Mouse (Mus musculus) natural killer cell, adult 2 months (primary cell): ENCODE data around the gene Gm45208.
A peak's percentile ranks its signal among the peaks of the same experiment; 100 is the strongest.
"Not testable (repeated sequence)": the region's sequence is repeated elsewhere in the genome, so short reads cannot be mapped to it uniquely, and the experiment has no call there.

ENCODE experiments used
- DNase-seq, 2 experiments: peaks; one replicate each; pipeline ENCODE4 v3.0.0; 2022; ENCODE audit warnings: low spot score in 2 of 2

Gm45208 gene

DNA sequence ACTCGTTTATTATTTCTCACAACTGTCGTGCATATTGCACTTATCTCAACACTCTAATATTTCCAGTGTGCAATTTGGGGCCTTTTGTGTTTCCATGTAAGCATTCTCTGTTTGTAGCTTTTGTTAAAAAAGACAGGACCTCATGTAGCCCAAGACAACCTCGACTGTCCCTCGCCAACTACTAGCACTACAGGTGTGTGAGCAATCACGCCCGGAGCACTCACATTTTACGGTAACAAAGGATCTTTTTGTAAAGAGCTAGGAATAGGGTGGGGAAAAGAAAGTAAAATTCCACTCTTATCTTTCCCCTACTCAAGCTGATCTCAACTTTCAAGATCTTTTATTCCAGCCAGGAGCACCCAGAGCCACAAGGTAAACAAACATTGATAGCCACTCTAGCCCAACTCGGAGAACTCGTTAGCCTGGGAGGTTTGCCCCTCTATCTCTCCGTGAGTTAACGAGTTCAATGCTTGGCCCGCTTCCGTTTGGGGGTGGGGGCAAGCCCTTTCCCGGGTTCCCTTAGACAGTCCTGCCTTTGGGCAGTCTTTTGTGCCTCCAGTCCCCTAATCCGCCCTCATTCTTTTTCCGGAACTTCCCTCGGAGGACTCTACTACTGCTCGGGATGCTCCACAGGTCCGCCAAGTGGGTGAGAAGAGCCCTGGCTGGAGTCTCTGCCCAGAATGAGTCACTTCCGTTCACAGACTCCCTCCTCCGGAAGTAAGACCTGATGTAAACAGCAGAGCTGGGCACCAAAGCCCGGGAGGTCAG is at the start of gene Gm45208:
Gene Gm45208 (plus strand): TSS at position 732 of the 768 bp plus-strand sequence.
- DNase-seq, result peak; percentile 73 to 81

DNA sequence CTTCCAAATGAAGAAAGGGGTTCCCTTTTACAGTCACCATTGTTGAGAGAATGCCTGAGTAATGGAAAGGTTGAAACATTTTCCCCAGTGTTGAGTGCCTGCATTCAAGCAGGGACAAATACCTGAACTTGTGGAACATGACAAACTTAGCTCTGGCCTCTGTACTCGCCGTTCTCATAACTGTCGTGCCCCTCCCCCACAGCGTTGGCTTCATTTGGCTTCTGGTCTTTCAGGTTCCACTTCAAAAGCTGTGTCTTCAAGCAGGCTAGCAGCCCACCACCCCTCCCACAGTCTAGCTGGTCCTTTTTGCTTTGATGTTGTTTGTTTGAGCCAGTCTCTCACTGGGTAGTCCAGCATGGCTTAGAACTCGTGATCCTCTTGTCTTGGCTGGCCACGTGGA is 49.3 kb upstream of the Gm45208 start:
- no peak for DNase-seq

DNA sequence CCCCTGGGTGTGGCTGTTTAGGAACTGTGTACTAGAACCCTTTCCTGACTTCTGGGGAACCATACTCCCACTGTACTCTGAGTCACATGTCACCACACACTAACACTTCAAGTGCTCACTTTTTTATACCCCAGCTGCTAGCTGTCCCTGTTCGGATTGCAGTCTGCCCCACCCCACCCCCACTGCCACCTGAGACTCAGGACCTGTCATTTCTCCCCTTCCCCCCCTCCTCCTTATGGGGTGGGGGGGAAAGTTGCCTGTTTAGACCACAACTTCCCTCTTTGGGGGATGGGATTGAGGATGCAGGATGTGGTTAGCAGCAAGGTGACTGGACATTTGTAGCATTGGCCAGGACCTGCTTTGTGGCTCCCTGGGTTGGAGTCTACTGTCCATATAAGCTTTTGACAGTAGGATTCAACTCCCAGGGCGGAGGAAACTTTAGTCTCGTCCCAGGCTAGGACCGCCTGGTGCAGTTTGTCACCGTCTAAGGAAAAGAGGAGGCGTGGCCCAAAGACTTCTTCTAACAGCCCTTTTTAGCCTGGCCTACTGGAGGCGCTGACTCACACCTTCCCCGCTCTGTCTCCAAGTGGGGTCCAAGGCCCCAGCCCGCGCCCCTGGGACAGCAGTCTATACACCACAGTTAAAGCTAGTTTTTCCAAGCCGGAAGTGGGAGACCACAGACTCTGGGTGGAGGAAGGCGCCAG is 48.3 kb upstream of the Gm45208 start:
- peak; percentile 29 to 53 for DNase-seq

DNA sequence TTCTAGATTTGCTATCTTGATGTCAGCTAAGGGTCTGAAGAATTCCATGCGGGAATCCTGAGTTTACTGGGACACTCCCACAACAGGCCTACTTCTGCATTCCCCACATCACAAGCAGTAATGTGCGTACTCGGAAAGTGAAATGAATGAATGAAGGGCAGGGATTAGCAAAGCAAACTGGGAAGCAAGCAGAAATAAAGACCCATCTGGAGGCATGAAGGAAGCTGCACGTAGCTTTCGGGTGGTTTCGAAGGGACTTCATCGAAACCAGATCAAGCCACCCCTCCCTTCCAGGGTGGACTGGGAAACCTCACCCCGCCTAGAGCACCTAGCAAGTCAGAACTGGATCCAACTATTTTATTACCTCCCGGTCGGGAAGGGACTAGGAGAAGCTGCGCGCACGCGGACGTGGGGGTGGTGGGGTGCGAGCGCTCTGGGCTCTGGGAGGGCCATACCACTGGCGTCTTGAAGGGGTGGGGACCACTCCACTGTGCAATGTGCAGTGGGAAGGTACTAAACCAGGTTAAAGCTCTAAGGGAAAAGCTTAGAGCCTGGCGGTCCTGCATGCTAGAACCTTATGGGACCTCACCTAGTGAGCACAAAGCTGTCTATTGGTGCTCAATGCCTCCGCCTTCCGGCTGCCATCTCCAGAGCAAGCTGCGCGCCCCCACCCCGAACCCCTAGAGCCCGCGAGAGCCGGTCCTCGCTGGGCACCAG is 47.6 kb upstream of the Gm45208 start:
- DNase-seq, result no peak

DNA sequence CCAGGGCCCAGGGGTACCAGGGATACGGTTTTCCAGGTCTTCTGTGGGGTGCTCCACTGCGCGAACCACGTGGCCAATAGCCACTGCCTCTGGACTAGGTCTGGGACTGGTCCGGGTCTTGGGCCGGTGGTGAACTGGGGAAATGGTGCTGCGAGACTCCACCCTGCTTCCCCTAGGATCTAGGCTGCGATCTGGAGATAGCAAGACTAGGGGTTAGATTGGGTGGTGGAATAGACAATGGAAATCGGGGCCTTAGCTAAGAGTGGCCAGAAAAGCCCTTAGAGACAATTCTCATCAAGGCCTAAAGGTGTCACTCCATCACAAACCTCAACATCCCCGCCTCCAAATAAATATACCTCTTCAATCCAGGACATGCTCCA is 47.1 kb upstream of the Gm45208 start:
- no peak for DNase-seq

DNA sequence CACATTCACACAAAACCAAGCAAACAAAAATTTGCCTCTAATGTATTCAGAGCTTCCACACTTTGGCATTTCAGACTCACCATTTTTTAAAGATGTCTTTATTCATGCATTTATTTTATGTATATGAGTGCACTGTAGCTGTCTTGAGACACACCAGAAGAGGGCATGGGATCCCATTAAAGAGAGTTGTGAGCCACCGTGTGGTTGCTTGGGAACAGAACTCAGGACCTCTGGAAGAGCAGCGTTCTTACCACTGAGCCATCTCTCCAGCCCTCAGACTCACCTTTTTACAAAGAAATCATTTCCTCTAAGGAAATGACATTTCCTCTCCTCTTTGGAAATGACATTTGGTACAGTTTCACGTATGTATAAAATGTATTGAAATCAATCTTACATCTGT is 43.1 kb upstream of the Gm45208 start:
- no peak for DNase-seq

DNA sequence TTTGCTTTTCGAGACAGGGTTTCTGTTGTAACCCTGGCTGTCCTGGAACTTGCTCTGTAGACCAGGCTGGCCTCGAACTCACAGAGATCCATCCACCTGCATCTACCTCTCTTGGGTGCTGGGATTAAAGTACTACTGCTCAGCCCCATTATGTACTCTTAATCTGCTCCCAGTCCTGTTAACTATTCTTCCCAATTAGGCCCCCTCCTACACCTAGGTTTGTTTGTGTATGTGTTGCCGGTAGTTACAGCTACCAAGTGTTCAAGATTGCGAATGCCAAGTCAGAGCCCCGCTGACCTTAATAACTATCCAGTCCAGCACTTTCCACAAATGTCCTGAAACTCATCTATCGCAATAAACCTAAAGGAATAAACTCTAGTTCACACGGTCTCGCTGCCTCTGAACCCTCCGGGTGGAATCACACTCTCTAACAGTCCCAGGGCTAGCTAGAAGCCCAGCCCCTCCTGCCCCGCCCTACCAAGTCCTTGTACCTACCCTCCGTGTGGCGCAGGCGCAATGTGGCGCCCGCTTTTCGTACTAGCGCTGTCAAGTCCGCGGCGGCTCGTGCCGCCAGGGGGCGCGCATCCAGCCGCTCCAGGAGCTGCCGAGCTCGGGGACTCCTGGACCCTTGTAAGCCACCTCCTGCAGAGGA is 42.5 kb upstream of the Gm45208 start:
- peak; percentile 83 to 89 for DNase-seq

DNA sequence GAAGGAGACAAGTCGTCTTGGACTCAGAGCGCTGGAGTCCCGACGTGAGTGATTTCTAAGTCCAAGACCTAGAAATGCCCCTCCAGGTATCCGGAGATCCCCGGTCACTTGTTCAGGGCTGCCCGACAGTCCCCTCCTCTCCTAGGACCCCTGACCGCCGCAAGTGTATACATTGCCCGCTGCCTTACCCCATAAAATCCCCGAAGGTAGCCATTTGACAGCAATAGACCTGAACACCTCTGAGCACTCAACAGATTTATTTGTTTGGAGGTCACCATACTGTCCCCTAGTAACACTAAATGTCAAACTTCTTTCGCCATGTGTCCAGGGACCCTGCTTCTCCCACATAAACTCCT is 42.0 kb upstream of the Gm45208 start:
- DNase-seq, result no peak

DNA sequence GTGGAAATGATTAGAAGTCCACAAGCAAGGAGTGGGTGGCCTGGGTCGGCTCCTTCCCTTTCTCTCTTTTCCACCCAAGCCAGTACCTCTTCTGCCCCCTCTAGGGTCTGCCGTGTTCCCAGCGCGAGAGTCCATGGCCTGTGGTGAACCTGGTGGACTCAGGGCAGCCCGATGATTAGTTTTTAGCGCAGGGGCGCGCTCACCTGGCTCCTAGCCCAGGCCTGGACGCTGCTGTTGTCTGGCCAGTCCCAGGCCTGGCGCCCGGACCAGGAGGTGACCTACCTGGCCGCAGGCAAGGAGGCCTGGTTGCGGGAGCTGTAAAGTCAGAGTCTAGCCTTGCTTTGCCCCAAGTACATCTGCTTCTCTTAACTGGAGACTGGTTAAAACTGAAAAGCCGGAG is 41.2 kb upstream of the Gm45208 start, which contains the start of gene Magix:
Gene Magix (minus strand): TSS at position 388 of the 400 bp plus-strand sequence.
- DNase-seq, result no peak

DNA sequence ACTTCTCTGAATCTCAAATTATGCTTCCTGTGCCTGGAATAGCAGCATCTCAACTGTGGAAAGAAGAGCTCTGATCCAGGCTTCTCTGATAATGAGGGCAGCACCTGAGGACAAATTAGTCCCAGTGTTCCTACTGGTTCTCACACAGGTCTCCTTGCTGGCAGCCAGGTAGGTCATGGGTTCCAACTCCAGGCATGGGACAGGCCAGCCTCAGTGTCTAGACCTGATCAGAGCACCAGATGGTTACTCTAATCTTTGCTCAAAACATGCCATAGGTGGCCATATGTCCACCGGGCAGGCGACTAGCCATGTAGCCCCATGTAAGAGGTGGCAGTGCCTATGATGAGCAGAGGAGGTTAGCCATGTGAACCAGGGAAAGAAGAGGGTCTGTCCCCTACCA is 33.7 kb upstream of the Gm45208 start:
- DNase-seq, result no peak

DNA sequence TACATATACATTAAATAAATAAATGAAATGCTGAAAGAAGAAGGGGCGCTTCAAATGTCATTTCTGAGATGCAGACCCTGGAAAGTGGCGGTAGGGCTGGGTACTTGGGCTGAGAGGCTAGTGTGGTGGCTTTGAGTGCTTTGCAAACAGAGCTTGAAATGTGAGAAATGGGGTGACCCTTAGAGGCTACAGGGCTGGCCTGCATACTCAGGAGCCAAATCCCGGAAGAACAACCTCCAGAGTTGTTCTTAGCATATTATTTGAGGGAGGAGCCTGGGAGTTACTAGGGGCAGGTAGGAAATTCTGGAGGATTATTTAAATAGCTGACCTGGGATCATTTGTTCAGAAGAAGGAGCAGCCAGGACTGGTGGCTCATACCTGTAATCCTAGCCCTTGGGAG is 31.6 kb upstream of the Gm45208 start:
- no peak for DNase-seq

DNA sequence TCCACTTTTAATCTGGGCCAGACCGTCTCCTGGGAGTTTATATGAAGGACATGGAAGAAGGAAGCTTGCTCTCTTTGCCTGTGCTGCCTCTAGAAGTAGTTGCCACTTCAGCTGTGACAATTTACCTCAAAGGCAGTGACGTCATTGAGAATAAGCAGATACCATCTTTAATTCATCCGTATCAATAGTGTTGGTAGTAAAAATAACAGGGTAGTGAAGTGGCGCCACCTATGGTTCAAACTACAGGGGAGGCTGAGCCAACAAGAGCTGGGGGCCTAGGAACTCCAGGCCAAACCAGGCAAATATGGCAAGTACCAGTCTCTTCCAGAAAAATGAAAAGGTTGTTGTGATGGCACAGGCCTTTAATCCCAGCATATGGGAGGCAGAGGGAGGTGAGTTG is 29.2 kb upstream of the Gm45208 start:
- peak; percentile 66 to 72 for DNase-seq

DNA sequence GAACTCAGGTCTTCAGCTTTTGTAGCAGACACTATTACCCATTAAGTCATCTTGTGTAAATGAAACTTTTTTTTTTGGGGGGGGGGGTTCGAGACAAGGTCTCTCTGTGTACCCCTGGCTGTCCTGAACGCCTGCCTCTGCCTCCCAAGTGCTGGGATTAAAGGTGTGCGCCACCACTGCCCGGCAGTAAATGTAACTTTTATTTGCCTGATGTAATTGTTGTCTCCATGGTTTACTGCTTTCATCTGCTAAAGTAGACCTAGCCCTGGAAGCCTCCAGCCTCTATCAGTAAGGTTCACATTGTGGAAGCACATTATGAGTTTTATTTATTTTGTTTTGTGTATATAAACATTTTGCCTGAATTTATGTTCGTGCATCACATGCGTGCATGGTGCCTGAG is 25.5 kb upstream of the Gm45208 start:
- DNase-seq, result no peak

DNA sequence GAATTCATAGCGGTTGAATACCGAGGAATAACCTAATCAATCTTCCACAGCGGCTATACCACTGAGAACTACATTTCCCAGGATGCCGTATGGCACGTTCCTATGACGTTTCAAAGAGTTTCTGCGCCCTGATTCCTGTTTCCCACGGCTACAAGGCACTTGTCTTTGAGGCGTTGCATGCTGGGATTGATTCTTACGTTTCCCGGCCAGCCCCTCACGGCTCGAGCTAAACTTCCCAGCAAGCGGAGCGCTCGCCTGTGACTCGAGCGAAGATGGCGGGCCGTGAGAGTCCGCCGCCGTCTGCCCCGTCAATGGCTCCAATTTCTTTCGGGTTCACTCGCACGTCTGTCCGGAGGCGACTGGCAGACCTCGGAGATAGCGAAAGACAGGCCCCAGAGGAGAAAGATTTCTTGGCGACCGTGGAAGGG is 25.1 kb upstream of the Gm45208 start, which contains the start of gene Gpkow:
Gene Gpkow (plus strand): TSS at position 178 of the 428 bp plus-strand sequence.
- DNase-seq, result peak; percentile 78

DNA sequence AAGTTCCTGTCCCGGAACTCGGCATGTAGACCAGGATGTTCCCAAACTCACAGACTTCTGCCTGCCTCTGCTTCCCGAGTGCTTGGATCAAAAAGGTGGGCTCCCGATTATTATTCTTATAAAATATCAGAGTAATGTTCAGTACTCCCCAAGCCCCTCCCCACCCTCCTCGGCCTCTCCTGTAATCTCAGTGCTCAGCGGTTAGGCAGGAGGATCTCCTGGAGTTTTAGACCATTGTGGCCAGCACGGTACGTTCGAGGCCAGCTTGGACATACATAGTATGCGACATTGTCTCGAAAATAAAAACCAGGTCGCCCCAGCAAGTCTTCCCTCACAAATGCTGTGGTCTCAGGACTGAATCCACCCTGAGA is 8.3 kb upstream of the Gm45208 start:
- not testable (repeated sequence) for DNase-seq

DNA sequence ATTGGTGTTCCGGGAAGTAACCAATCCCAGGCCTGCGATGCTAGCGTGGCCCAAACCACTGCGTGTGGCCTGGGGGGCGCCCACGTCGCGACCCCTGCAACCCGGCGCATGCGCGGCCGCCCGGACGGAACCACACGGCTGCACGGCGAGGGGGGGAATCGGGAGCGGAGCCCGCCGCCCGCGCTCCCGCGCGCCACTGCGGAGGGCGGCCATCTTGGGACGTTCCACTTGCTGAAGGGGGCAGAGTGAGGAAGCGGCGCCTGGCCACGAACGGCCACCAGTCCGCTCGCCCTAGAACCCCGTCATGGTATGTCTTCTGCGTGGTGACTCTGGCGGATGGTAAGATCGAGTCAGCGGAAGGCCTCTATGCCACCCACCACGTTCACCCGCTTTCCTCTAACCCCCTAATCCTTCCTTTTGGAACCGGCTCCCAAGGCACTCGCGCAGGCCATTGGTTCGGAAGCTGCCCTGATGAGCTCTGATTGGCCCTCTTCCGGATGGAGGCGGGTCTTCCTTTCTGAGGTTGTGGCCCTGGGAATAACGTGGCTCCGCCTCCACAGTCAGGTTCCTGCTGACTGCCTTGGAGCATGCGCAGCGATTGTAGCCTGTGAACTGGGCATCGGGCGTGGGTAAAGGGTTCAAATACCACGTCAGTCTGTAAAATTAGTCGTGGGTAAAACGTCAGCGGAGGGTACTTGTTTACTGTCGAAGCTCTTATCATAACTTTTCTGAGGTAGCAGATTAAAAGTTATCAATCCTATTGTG is 7.7 kb upstream of the Gm45208 start, which contains the start of gene Wdr45:
Gene Wdr45 (plus strand): TSS at position 199 of the 765 bp plus-strand sequence.
- DNase-seq, result peak; percentile 90 to 92

DNA sequence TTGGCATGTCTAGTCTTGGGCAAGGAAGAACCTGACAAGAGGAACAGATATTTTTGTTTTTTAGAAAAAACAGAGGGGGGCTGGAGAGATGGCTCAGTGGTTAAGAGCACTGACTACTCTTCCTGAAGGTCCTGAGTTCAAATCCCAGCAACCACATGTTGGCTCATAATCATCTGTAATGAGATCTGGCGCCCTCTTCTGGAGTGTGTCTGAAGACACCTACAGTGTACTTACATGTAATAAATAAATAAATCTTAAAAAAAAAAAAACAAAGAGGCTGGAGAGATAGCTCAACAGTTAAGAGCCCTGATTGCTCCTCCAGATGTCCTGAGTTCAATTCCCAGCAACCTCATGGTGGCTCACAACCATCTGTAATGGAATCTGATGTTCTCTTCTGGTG is 6.0 kb upstream of the Gm45208 start:
- DNase-seq, result peak in 1 of 2 experiments; percentile 13

DNA sequence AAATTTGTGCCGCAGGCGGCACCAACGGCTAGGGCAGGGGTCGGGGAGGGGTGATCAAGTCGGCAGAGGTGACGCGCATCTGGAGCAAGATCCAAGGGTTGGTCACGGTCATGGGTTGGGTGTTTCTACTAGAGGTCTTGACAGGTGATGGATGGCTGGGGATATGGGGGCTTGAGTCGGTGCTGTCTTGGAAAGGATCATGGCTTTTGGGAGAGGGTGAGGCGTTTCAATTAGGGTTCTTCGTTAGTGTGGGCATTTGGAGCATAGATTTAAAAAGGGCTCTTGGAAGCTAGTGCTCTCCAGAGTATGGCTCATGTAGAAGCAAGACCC is 202 bp downstream of the Gm45208 start:
- DNase-seq, result no peak

DNA sequence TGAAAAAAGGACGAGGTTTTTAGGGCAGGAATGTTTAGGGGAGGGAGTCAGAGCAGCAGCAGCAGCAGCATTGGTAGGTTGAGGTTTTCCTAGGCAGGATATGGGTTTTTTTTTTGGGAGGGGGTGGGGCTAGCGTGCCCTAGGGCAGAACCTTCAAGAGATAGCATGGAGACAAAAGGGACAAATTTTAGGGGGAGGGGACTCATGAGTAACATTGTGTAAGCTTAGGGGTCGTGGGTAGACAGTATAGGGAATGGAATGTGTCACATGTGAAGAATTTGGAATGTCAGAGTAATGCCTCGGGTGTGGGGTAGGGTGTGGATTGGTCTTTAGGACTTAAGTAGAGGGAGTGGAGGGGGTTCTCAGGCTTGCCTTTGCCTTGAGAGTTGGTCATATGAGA is 646 bp downstream of the Gm45208 start:
- DNase-seq, result no peak

DNA sequence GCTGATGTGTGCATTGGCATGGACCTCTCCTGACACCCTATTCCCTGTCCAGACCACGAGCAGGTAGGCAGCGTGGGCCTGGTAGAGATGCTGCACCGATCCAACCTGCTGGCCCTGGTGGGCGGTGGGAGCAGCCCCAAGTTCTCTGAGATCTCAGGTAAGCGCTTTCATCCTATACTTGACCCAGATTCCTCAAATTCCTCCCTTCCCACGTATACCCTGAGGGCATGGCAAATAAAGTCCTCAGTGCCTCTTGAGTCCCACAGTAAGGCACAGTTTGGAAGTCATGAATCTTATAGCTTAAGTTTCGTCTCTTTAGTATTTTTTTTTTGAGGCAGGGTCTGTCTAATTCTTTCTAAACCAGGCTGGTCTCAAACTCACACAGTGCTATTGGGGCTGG is 2.1 kb downstream of the Gm45208 start:
- DNase-seq, result no peak

DNA sequence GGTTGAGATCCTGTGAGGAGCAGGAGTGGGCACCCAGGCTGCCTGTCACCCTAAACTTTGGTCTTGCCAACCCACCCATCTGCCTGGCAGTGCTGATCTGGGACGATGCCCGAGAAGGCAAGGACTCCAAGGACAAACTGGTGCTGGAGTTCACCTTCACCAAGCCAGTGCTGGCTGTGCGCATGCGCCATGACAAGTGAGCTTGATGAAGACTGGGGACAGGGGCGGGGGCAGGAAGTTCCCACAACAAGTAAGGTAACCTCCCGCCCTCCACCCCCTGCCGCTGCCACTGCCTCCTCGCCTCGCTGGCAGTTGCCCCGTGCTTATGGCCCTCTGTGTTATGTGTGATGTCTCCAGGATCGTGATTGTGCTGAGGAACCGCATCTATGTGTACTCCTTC is 3.8 kb downstream of the Gm45208 start:
- no peak for DNase-seq
